Mouse (Mus musculus) right cerebral cortex, adult 2 months (tissue): ENCODE data around the gene Defb45.

Experiments used
- DNase-seq, 2 experiments: peaks; one replicate each; pipeline ENCODE4 v3.0.0; 2021 to 2022; ENCODE audit warnings: low spot score in 2 of 2

Defb45 gene

DNA sequence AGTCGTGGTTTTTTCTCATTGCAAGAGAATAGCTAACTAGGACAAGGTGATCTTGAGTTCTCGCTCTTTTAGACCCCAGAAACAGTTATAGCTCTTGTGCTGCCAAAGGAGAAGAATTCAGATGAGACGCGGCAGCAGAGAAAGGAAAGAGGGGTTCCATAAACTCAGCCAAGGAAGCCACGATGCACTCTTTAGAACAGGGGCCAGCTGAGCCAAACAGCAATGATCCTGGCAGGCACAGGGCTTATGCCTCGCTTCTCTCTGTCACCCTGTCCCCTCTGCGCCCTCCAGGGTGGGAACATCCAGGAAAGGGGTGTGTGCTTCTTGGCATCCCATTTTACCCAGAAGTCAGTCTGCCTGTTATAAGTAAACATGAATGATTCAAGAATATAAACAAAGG is at the start of gene Defb45:
Gene Defb45 (minus strand): TSS at position 101 of the 400 bp plus-strand sequence.
- no peak for DNase-seq

- DNase-seq, result no peak
Observed at GRCm38 (mm10) chr2:152639406-152640113, 40.4 kb upstream of the Defb45 start.

DNA sequence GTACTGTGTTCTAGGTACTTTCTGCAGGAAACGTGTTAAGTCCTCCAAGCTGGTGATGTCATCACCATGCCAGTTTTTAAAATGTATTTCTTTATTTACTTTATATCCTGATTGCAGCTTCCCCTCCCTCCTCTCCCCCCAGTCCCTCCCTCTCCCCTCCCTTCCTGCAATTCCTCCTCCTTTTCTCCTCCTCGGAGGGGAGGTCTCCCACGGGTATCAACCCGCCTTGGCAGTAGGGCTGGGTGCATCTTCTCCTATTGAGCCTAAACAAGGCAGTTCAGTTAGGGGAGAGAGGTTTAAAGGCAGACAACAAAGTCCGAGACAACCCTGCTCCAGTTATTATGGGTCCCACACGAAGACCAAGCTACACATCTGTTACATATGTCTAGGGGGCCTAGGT is 39.7 kb upstream of the Defb45 start:
- DNase-seq, result no peak

- no peak for DNase-seq
Observed at GRCm38 (mm10) chr2:152637381-152637780, 38.2 kb upstream of the Defb45 start.

DNA sequence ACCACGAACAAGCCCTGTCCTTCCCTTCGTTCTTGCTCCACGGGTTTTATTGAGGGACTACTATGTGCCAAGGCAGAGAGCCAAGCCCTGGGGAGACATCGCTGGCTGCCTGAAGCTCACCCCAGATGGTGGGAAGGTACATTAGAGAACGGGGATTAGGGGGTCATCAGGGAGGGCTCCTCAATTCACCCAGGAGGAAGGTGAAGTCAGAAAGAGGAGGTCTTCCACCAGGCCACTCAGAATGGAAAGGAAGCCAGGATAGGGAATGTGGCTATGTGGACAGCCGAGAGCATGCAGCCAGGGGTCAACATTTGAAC is 37.8 kb upstream of the Defb45 start:
- no peak for DNase-seq

DNA sequence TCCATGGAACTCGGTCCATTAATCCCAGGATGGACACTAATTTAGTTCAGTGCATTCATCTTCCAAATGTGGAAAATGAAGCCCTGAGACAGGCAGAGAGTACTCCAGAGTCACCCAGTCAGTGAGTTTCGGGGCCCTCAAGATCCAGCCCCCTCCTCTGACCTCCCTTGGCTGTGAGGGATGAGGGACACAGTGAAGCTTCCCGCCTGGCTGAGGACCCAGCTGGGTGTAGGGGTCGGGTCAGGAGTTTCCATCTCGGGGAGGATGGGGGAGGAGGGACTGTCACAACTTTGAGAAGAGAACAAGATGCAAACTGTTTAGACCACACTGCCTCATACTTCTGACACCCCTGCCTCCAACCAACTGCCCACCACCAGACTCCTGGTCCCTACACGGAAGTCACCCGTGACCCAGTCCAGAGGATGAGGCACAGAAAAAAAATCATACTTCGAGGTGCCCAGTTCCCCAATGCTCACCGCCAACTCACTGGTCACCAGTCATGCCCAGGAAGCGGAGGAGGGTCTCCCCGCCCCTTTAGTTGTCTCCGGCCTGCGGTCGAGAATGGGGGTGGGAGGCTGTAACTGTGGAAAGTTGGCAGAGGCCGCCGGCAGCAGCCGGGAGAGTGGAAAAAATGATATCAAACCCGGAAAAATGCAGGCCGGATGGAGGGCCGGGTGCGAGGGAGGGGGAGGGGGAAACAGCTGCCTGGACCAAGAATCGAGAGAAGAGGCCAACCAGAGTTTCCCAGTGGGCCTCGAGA is 37.2 kb upstream of the Defb45 start:
- no peak for DNase-seq

DNA sequence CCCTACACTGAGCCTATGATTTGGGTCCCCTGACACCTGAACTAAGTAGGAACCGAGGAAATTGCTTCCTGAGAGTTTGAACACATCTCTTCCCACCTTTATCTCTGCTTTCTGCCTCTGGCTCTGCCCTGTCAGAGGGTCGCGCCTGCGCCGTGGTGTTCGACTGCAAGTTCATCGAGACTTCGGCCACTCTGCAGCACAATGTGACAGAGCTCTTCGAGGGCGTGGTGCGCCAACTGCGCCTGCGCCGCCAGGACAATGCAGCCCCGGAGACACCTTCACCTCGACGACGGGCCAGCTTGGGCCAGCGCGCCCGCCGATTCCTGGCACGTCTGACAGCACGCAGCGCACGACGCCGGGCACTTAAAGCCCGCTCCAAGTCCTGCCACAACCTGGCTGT is 35.1 kb upstream of the Defb45 start:
- no peak for DNase-seq

- DNase-seq, result no peak
Observed at GRCm38 (mm10) chr2:152633334-152633733, 34.1 kb upstream of the Defb45 start.

DNA sequence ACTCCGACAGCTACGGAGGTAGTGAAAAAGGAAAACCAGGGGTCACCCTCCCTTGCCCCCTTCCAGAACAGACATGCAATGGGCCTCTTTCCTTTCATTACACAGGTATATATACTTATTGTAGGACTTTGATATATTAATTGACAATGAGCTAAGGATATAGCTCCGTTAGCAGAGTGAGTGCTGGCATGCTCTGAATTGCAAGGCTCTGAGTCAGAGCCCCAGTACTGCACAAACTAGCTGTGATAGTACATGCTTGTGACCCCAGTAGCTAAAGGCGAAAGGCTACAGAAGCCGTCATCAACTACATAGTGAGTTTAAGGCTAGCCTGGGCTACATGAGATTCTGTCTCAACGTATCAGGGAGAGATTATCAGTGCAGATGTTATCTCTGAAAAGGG is 30.7 kb upstream of the Defb45 start:
- no peak for DNase-seq

GRCm38 (mm10) chr2:152629239-152629638 is 30.0 kb upstream of the Defb45 start:
- no peak for DNase-seq

DNA sequence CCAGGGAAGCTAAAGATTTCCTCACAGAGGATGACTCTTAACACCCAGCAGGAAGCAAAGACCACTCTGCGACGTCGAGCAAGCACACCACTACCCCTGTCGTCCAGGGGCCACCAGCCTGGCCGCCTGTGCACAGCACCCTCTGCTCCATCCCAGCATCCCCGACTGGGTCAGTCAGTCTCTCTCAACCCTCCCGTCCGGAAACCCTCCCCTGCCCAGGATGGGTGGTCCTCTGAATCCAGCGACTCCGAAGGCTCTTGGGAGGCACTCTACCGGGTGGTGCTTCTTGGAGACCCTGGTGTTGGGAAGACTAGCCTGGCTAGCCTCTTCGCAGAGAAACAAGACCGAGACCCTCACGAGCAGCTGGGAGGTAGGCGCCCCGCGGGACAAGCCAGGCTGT is 28.9 kb upstream of the Defb45 start:
- DNase-seq, result no peak

- no peak for DNase-seq
Observed at GRCm38 (mm10) chr2:152626774-152627591, 27.8 kb upstream of the Defb45 start, which contains the start of gene Rem1. Gene Rem1, plus strand, starts transcription at chr2:152626951.

DNA sequence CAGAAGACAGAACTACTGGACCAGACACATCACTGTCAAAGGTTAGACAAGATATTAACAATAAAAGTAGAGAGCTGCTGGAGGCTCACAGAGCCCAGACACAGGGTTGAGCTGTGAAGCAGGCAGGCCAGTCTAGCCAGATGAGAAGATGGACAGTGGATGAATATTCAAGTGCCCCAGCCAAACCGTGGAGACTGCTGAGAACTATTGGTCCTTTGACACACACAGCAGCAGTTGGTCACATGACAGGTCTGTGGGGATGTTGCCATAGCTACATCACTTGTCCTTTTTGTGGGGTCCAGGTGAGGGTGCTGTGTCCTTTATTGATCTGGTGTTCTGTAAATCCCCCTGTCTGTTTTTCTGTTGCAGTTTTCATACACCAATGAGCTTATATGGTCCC is 26.1 kb upstream of the Defb45 start:
- no peak for DNase-seq

- no peak for DNase-seq
Observed at GRCm38 (mm10) chr2:152624566-152624965, 25.4 kb upstream of the Defb45 start.

GRCm38 (mm10) chr2:152622953-152623352 is 23.8 kb upstream of the Defb45 start, which contains the start of gene Defb25:
Gene Defb25, minus strand, starts transcription at chr2:152623053.
- no peak for DNase-seq

- no peak for DNase-seq
Observed at GRCm38 (mm10) chr2:152622151-152622550, 23.0 kb upstream of the Defb45 start.

DNA sequence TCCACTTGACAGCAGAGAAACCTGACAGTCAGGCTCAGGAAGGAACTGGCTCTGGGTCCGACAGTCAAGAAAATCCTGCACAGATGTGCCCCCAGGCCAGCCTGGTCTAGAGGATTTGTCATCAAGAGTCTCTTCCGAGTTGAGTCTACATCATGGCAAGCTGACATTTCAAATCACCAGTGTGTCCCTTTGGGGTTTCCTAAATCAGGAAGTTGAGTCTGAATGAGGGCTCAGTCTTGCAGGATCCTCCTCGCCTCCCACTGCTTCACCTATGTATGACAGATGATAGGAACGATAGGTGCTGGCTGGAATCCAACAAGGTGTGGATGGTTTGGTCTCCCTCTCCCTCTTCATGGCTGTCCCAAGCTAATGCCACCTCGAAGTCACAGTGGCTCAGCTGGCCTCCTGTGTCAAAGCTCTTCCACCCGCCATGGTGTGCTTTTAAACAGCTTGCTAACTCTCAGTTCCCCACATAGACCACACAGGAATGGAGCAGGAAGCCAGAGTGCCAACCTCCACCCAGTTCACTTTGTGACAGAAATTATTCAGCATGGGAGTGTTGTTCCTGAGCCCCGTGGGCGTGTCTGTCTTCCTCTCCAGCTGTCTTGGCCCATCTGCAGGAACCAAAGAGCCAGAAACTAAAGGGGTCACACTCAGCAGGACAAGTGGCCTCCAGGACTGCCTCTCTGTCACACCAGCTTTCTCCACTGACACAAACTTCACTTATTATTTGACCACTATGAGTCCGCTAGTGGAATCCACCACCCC is 21.4 kb upstream of the Defb45 start:
- peak; percentile 16 to 20 for DNase-seq

- DNase-seq, result no peak
Observed at GRCm38 (mm10) chr2:152617374-152617773, 18.2 kb upstream of the Defb45 start.

- no peak for DNase-seq
Observed at GRCm38 (mm10) chr2:152616470-152616869, 17.3 kb upstream of the Defb45 start.

DNA sequence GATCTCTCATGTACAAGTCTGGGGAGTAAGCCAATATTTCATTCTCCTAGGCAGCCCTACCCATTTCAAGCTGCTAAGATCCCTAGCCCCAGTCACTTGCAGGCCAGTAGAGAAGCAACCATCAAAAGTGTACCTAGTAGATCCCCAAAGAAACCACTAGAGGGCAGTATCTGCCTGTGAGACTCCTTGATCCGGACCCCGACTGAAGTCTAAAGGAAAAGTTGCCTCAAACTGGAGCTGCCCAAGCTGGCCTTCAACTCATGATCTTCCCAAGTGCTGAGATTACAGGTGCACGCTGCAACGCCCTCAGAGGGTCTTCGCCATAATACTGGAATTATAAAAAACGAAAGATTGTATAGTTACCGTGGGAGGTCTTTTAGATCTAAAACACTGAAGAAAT is 16.4 kb upstream of the Defb45 start:
- peak; percentile 64 to 68 for DNase-seq

- DNase-seq, result peak in 1 of 2 experiments; percentile 7
Observed at GRCm38 (mm10) chr2:152612193-152612592, 13.0 kb upstream of the Defb45 start.

GRCm38 (mm10) chr2:152608719-152609118 is 9.5 kb upstream of the Defb45 start:
- DNase-seq, result no peak
